Mouse (Mus musculus) embryonic facial prominence, embryonic 13.5 days (tissue): ENCODE measurements around the gene Prss33. TPM values are rescaled to one million over a fixed set of nuclear protein-coding genes. Genes with fewer than 3 reads are reported as not detected.
A peak's percentile ranks its signal among the peaks of the same experiment; 100 is the strongest.

ENCODE experiments used
- ATAC-seq: fragments of 200-750 bp; cut with Nextera tagmentation; 2 replicates; pipeline ENCODE4 v1.8.0; 2017; ENCODE audit warnings: low read depth; ENCODE audit not compliant: insufficient number of reproducible peaks, insufficient read depth, low FRiP score, low TSS enrichment
- H3K27ac ChIP-seq: fragments of 300-500 bp; sonication (generic); 2 replicates; pipeline ENCODE4 v1.5.1; 2015; ENCODE audit warnings: moderate library complexity, mild to moderate bottlenecking, inconsistent platforms
- H3K27me3 ChIP-seq: fragments of 300-500 bp; sonication (generic); 2 replicates; pipeline ENCODE4 v1.6.1; 2015; ENCODE audit warnings: mild to moderate bottlenecking, inconsistent platforms
- H3K36me3 ChIP-seq: fragments of 300-500 bp; sonication (generic); 2 replicates; pipeline ENCODE4 v1.6.1; 2015; ENCODE audit warnings: mild to moderate bottlenecking, inconsistent platforms
- H3K4me1 ChIP-seq: fragments of 300-500 bp; sonication (generic); 2 replicates; pipeline ENCODE4 v1.6.1; 2015; ENCODE audit warnings: inconsistent platforms
- H3K4me2 ChIP-seq: fragments of 300-500 bp; sonication (generic); 2 replicates; pipeline ENCODE4 v1.6.1; 2015; ENCODE audit warnings: moderate library complexity, mild to moderate bottlenecking, inconsistent platforms
- H3K4me3 ChIP-seq: fragments of 300-500 bp; sonication (generic); 2 replicates; pipeline ENCODE4 v1.5.1; 2015; ENCODE audit warnings: mild to moderate bottlenecking, inconsistent platforms
- H3K9ac ChIP-seq: fragments of 300-500 bp; sonication (generic); 2 replicates; pipeline ENCODE4 v1.6.1; 2015; ENCODE audit warnings: mild to moderate bottlenecking, inconsistent platforms
- H3K9me3 ChIP-seq: fragments of 300-500 bp; sonication (generic); 2 replicates; pipeline ENCODE4 v1.6.1; 2016; ENCODE audit warnings: inconsistent platforms
- WGBS: fragments of 180-500 bp; shearing (Covaris S2); methylation state at CpG from one replicate; pipeline ENCODE4 v1.1.7; 2015; ENCODE audit warnings: mixed read lengths; 5-methylcytosine and 5-hydroxymethylcytosine counted together
- polyA plus RNA-seq: library from polyadenylated mRNA; unstranded; fragments of >200 nt; fragmentation: Nextera tagmentation; extraction: Ambion mirVana; gene quantifications from 2 replicates; pipeline ENCODE4 v1.2.1, GENCODE M21; 2015

Prss33 gene
- polyA plus RNA-seq, 1 experiment from 2014 or later, result 0.38 TPM

GRCm38 (mm10) chr17:23802746-23803365 lies 33.0 kb downstream of the Prss33 start:
- ATAC-seq, result peak; percentile 98
- Histone ChIP-seq H3K9me3 (no peaks in the 10 kb centered on the region), H3K4me1 (peaks cover 33% of the 10 kb centered on the region), H3K27ac (peak overlapping the region; percentile 97), H3K4me2 (peak overlapping the region; percentile 84), H3K9ac (peak overlapping the region; percentile 99), H3K36me3 (peaks cover 10% of the 10 kb centered on the region), H3K27me3 (no peaks in the 10 kb centered on the region), H3K4me3 (peak overlapping the region; percentile 100)
- under 1% methylated on average over 60 of the region's 60 CpGs for WGBS

- Histone ChIP-seq H3K4me1 (peaks cover 28% of the 10 kb centered on the region), H3K9ac (no peak overlapping the region), H3K36me3 (no peaks in the 10 kb centered on the region), H3K27me3 (no peaks in the 10 kb centered on the region), H3K4me2 (no peak overlapping the region), H3K27ac (no peak overlapping the region), H3K9me3 (no peaks in the 10 kb centered on the region), H3K4me3 (no peak overlapping the region)
- no peak for ATAC-seq
- WGBS, result 90% methylated on average over 10 of the region's 10 CpGs
Measured at GRCm38 (mm10) chr17:23801627-23802026, 34.2 kb downstream of the Prss33 start.

GRCm38 (mm10) chr17:23797316-23797715 lies 38.5 kb downstream of the Prss33 start:
- H3K9me3 ChIP-seq, result no peaks in the 10 kb centered on the region
- ATAC-seq, result no peak

GRCm38 (mm10) chr17:23795323-23795722 lies 40.5 kb downstream of the Prss33 start:
- H3K27me3 ChIP-seq, result no peaks in the 10 kb centered on the region
- WGBS, result 95% methylated on average over 8 of the region's 8 CpGs
- H3K36me3 ChIP-seq, result no peaks in the 10 kb centered on the region
- no peak overlapping the region for H3K4me2 ChIP-seq
- peaks cover 12% of the 10 kb centered on the region for H3K4me1 ChIP-seq
- H3K9ac ChIP-seq, result no peak overlapping the region
- no peak overlapping the region for H3K4me3 ChIP-seq
- H3K27ac ChIP-seq, result no peak overlapping the region
- H3K9me3 ChIP-seq, result no peaks in the 10 kb centered on the region
- no peak for ATAC-seq

More at GRCm38 (mm10) chr17:23797316-23797715, 38.5 kb downstream of the Prss33 start:
- Histone ChIP-seq H3K4me2 (no peak overlapping the region), H3K4me1 (peaks cover 6% of the 10 kb centered on the region; the same call in 1 of the 2 replicates), H3K36me3 (no peaks in the 10 kb centered on the region), H3K27me3 (no peaks in the 10 kb centered on the region), H3K9ac (no peak overlapping the region), H3K27ac (no peak overlapping the region), H3K4me3 (no peak overlapping the region)
- WGBS, result 27% methylated on average over 7 of the region's 7 CpGs

GRCm38 (mm10) chr17:23791079-23791357 lies 44.8 kb downstream of the Prss33 start:
- Histone ChIP-seq H3K4me1 (peaks cover 18% of the 10 kb centered on the region), H3K4me3 (peak overlapping the region; percentile 55), H3K27me3 (no peaks in the 10 kb centered on the region), H3K27ac (peak overlapping the region; percentile 90; the same call in 1 of the 2 replicates), H3K4me2 (peak overlapping the region; percentile 68), H3K36me3 (no peaks in the 10 kb centered on the region), H3K9me3 (no peaks in the 10 kb centered on the region), H3K9ac (peak overlapping the region; percentile 84)
- 34% methylated on average over 2 of the region's 2 CpGs for WGBS
- ATAC-seq, result no peak

- peak within 1 kb of the TSS; percentile 90 for H3K27ac ChIP-seq
Measured at GRCm38 (mm10) chr17:23790269-23791078, 45.4 kb downstream of the Prss33 start, which contains the start of gene Srrm2. Srrm2 (plus strand) TSS chr17:23790532.

GRCm38 (mm10) chr17:23789749-23790268 lies 46.0 kb downstream of the Prss33 start:
- 14% methylated on average over 8 of the region's 8 CpGs for WGBS

More at GRCm38 (mm10) chr17:23790269-23791078, 45.4 kb downstream of the Prss33 start, which contains the start of gene Srrm2:
- Histone ChIP-seq H3K4me3 (peak within 1 kb of the TSS; percentile 55), H3K36me3 (no peaks in the 10 kb centered on the region), H3K9me3 (no peaks in the 10 kb centered on the region), H3K9ac (peak within 1 kb of the TSS; percentile 84), H3K4me1 (peaks cover 22% of the 10 kb centered on the region), H3K4me2 (peak within 1 kb of the TSS; percentile 68), H3K27me3 (no peaks in the 10 kb centered on the region)
- 1% methylated on average over 29 of the region's 29 CpGs for WGBS
- ATAC-seq, result no peak

GRCm38 (mm10) chr17:23788973-23789372 lies 46.9 kb downstream of the Prss33 start:
- 76% methylated on average over 4 of the region's 4 CpGs for WGBS

More at GRCm38 (mm10) chr17:23789749-23790268, 46.0 kb downstream of the Prss33 start:
- no peak for ATAC-seq
- Histone ChIP-seq H3K36me3 (no peaks in the 10 kb centered on the region), H3K4me2 (peak overlapping the region; percentile 68), H3K9me3 (no peaks in the 10 kb centered on the region), H3K4me3 (peak overlapping the region; percentile 55), H3K4me1 (peaks cover 27% of the 10 kb centered on the region), H3K27me3 (no peaks in the 10 kb centered on the region), H3K9ac (peak overlapping the region; percentile 84), H3K27ac (peak overlapping the region; percentile 90)

GRCm38 (mm10) chr17:23786510-23786931 lies 49.3 kb downstream of the Prss33 start:
- Histone ChIP-seq H3K9me3 (no peaks in the 10 kb centered on the region), H3K27me3 (no peaks in the 10 kb centered on the region), H3K4me3 (peak overlapping the region; percentile 66), H3K4me1 (peaks cover 27% of the 10 kb centered on the region), H3K9ac (peak overlapping the region; percentile 84), H3K36me3 (no peaks in the 10 kb centered on the region), H3K4me2 (peak overlapping the region; percentile 79), H3K27ac (0 out of 2 replicates have a peak overlapping the region, but pooled peaks have one; percentile 34)
- WGBS, result 13% methylated on average over 13 of the region's 13 CpGs
- no peak for ATAC-seq

More at GRCm38 (mm10) chr17:23788973-23789372, 46.9 kb downstream of the Prss33 start:
- Histone ChIP-seq H3K27me3 (no peaks in the 10 kb centered on the region), H3K4me3 (no peak overlapping the region), H3K9ac (no peak overlapping the region), H3K9me3 (no peaks in the 10 kb centered on the region), H3K4me1 (peaks cover 27% of the 10 kb centered on the region), H3K36me3 (no peaks in the 10 kb centered on the region), H3K4me2 (no peak overlapping the region), H3K27ac (no peak overlapping the region)
- ATAC-seq, result no peak

GRCm38 (mm10) chr17:23785561-23786471 lies 50.0 kb downstream of the Prss33 start, which contains the start of gene Flywch2:
Flywch2 (minus strand) TSS chr17:23786081.
- H3K4me2 ChIP-seq, result peak within 1 kb of the TSS; percentile 79
- peak within 1 kb of the TSS; percentile 84 for H3K9ac ChIP-seq
- no peaks in the 10 kb centered on the region for H3K9me3 ChIP-seq
- H3K4me3 ChIP-seq, result peak within 1 kb of the TSS; percentile 66
- no peaks in the 10 kb centered on the region for H3K36me3 ChIP-seq
- H3K27me3 ChIP-seq, result no peaks in the 10 kb centered on the region
- H3K4me1 ChIP-seq, result peaks cover 21% of the 10 kb centered on the region
- ATAC-seq, result peak; percentile 86
- H3K27ac ChIP-seq, result peak within 1 kb of the TSS; percentile 69
- WGBS, result 3% methylated on average over 43 of the region's 43 CpGs

- Histone ChIP-seq H3K9ac (no peak overlapping the region), H3K4me2 (no peak overlapping the region), H3K4me3 (no peak overlapping the region), H3K9me3 (no peaks in the 10 kb centered on the region), H3K4me1 (peaks cover 13% of the 10 kb centered on the region), H3K27me3 (no peaks in the 10 kb centered on the region), H3K36me3 (peaks cover 12% of the 10 kb centered on the region), H3K27ac (no peak overlapping the region)
- ATAC-seq, result no peak
Measured at GRCm38 (mm10) chr17:23783352-23783751, 52.5 kb downstream of the Prss33 start.
